Mouse (Mus musculus) heart, adult 18-20 months (tissue): ENCODE data around the gene C730034F03Rik. TPM values are rescaled to one million over a fixed set of nuclear protein-coding genes. Genes with fewer than 3 reads are reported as not detected.

ENCODE experiments used
- DNase-seq, 2 experiments: peaks; one replicate each; pipeline ENCODE4 v3.0.0; 2021 to 2022; ENCODE audit warnings: mixed read lengths in 1 of 2
- total RNA-seq, 2 experiments: library from RNA; stranded (reverse); gene quantifications; 2 replicates each; pipeline ENCODE4 v1.2.3; 2021

C730034F03Rik gene
- total RNA-seq, 2 experiments from 2014 or later = 1.3 to 1.6 TPM

DNA sequence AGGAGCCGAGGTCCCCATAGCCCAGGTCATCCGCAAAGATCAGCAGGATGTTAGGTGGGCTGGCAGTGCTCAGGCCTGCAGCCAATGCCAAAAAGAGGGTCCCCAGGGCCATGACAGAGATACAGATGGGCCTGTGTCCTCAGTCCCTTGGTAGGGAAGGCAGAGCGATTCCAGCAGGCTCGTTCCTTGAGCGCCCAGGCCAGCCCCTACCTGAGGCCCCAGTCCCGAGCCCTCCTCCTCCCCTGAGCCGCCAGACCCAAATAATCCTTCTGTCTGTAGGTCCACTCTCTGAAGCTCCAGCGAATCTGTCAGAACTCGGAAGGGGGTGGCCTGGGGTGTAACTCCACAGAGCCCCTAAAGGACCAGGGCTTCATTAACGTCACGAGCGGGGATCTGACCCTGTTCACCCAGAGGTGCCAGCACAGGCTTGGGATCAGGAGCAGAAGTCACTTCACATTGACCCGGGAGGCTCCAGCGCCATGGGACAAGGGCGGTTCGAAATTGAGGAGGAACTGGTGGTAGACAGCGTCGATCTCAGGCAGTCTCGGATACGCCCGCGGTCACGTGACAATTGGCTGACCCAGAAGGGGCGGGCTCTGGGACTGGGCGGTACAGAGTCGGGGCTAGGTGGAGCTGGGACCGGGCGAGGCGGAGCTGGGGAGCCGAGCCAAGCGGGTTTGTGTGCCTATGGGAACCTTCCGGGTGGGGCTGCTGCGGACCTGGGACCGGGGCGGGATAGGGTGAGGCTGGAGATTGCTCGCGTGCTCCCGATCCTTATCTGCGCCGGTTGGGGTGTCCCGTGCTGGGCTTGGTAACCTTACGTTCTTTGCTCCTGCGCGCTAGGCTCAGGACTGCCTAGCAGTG lies 46.5 kb downstream of the C730034F03Rik start:
- peak; percentile 97 to 98 for DNase-seq

DNA sequence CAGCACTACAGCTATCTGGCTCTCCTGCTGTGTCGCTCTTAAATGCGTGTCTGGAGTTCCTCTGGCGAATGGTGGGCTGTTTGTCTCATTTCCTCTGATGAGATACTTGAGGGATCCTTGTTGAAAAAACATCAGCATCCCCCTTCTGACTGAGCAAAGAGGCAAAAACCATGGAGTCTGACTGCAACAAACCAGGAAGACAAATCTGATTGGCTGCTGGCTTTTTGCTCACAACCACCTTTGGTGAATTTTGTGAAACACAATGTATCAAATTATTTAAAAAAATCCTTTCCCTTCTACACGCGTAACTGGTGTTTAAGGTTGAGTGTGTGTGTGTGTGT lies 47.1 kb downstream of the C730034F03Rik start:
- DNase-seq = no peak

DNA sequence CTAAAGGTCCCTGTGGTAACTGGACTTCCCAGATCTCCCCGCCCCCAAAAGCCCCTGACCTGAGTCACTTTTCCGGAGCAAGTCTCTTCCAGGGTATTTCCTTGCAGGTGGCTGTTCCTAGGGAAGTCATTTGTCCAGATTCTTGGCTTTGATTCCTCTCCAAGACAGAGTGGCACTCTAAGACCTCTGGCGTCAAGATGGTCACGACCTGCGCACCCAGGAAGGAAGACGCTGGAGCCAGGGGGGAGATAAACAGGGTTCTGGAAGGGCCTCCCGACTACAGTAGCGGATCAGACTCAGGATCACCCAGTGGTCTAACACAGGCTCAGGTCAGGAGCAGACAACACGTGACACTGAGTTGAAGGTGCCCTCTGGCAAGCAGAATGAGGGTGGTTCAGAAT lies 47.7 kb downstream of the C730034F03Rik start, which contains the start of gene Arsa:
Gene Arsa, minus strand, starts transcription at position 335 of the 401 bp plus-strand sequence.
- DNase-seq = peak; percentile 42 to 75

DNA sequence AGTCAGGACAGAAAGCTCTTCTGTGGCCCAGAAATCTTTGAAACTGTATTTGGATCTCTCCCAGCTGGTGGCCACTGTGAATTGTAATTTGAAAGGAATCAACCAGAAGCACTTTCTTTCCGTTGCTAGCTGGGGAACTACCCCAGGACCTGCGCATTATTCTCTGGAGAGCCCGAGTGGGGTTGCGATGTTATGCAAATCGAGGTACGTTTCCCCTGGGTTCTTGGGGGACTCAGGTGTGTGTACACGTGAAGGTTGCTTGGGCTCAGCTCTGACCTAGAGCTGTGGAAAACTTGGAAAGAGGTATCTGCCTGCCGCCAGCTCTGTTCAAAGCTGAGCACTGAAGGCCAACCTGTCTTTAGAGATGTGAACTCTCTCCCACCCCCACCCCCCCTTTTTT lies 48.4 kb downstream of the C730034F03Rik start:
- DNase-seq = peak in 1 of 2 experiments; percentile 9

DNA sequence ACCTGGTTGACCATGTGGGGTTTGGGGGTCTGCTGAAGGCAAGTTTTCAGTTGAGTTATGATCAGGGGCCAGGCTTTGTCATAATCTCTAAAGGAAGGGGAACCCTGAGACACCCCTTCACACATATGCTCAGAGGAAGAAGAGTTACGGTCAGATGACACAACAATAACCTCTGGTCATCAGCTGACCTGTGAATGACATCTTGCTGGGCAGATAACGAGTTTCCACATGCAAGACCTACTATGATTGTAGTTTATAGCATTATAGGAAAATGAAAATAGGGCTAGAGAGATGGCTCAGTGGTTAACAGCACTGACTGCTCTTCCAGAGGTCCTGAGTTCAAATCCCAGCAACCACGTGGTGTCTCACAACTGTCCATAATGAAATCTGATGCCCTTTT lies 49.2 kb downstream of the C730034F03Rik start:
- no peak for DNase-seq

Other genes starting within 250 kb of the C730034F03Rik start
- gene Plxnb2, start 248.8 kb upstream of the C730034F03Rik start, total RNA-seq = 10 to 100 TPM; 76.7 to 83.5 TPM
- 1 to 10 TPM; 8.3 to 9.6 TPM for gene Dennd6b, start 233.1 kb upstream of the C730034F03Rik start, total RNA-seq
- 10 to 100 TPM; 75.1 to 76.9 TPM for gene Ppp6r2, start 218.0 kb upstream of the C730034F03Rik start, total RNA-seq
- gene Sbf1, start 114.3 kb upstream of the C730034F03Rik start, total RNA-seq = 10 to 100 TPM; 57.6 to 57.8 TPM
- gene Adm2, start 106.9 kb upstream of the C730034F03Rik start, total RNA-seq = not detected
- not detected for gene Miox, start 95.2 kb upstream of the C730034F03Rik start, total RNA-seq
- 10 to 100 TPM; 25.8 to 26.1 TPM for gene Lmf2, start 73.9 kb upstream of the C730034F03Rik start, total RNA-seq
- 10 to 100 TPM; 50.7 to 62.9 TPM for gene Ncaph2, start 73.9 kb upstream of the C730034F03Rik start, total RNA-seq
- 10 to 100 TPM; 29.0 to 30.9 TPM for gene Sco2, start 55.7 kb upstream of the C730034F03Rik start, total RNA-seq
- under 1 TPM; 0.49 to 0.50 TPM for gene Tymp, start 52.5 kb upstream of the C730034F03Rik start, total RNA-seq
- gene Odf3b, start 50.3 kb upstream of the C730034F03Rik start, total RNA-seq = 1 to 10 TPM in 1 of 2 experiments, under 1 TPM in 1; 0.72 to 1.7 TPM
- not detected for gene Klhdc7b, start 44.7 kb upstream of the C730034F03Rik start, total RNA-seq
- not detected for gene Syce3, start 19.1 kb upstream of the C730034F03Rik start, total RNA-seq
- gene Cpt1b, start 3.7 kb upstream of the C730034F03Rik start, total RNA-seq = 100 to 1,000 TPM; 559 to 601 TPM
- gene Gm44502, start 107 bp downstream of the C730034F03Rik start, total RNA-seq = 1 to 10 TPM; 4.6 to 5.0 TPM
- gene Chkb, start 319 bp downstream of the C730034F03Rik start, total RNA-seq = 10 to 100 TPM; 44.8 to 55.0 TPM
- under 1 TPM; 0.07 to 0.33 TPM for gene Mapk8ip2, start 24.3 kb downstream of the C730034F03Rik start, total RNA-seq
- 10 to 100 TPM; 12.5 to 15.2 TPM for gene Arsa, start 47.8 kb downstream of the C730034F03Rik start, total RNA-seq
- 10 to 100 TPM; 35.9 to 40.4 TPM for gene Shank3, start 70.0 kb downstream of the C730034F03Rik start, total RNA-seq
- gene Acr, start 138.7 kb downstream of the C730034F03Rik start, total RNA-seq = under 1 TPM in 1 of 2 experiments, not detected in 1; 0.35 TPM
- gene Rabl2, start 162.3 kb downstream of the C730034F03Rik start, total RNA-seq = 1 to 10 TPM; 2.3 to 4.7 TPM